9 mouse cellular contexts compared by ENCODE assay signal in genomic region chr9:55535907-55536306, GRCm38 (mm10). TPM values are rescaled to one million over a fixed set of nuclear protein-coding genes. Genes with fewer than 3 reads are reported as not detected.
DNase-seq lines count a peak whose midpoint lies in the region; ATAC-seq lines count a peak whose summit lies in the region.
"Had no signal": no experiment of that assay in that cellular context is flagged by ENCODE, and none has a peak within 500 bp of the region (broad histone marks: within the 10 kb centered on the region; RNA-seq: fewer than 3 reads in every experiment).

No protein-coding gene starts in this region.

- no peak overlapping the region for H3K27ac ChIP-seq in liver, embryonic 12.5 days
- no peak overlapping the region for H3K27ac ChIP-seq in embryonic facial prominence, embryonic 14.5 days (replicated peaks; ENCODE audit: low read depth, low read length)
- H3K27ac ChIP-seq in limb, embryonic 10.5 days, result no peak overlapping the region
- H3K27ac ChIP-seq: midbrain, embryonic 12.5 days had no signal

- WGBS in liver, embryonic 12.5 days (ENCODE audit: insufficient replicate concordance), result 16% methylated on average over 3 of the region's 3 CpGs
- 17% methylated on average over 3 of the region's 3 CpGs for WGBS in embryonic facial prominence, embryonic 14.5 days
- 17% methylated on average over 3 of the region's 3 CpGs for WGBS in limb, embryonic 10.5 days

- no peak overlapping the region for H3K4me2 ChIP-seq in liver, embryonic 12.5 days
- H3K4me2 ChIP-seq in embryonic facial prominence, embryonic 14.5 days (ENCODE audit: low read depth, low read length), result no peak overlapping the region
- H3K4me2 ChIP-seq: midbrain, embryonic 12.5 days had no signal

- no peak for ATAC-seq in cerebellum, adult (ENCODE audit: insufficient number of reproducible peaks, low FRiP score, low TSS enrichment)
- ATAC-seq in liver, embryonic 12.5 days, result no peak
- ATAC-seq in embryonic facial prominence, embryonic 14.5 days (ENCODE audit: low read depth), result no peak

- no peak overlapping the region for H3K4me3 ChIP-seq in liver, embryonic 12.5 days
- no peak overlapping the region for H3K4me3 ChIP-seq in embryonic facial prominence, embryonic 14.5 days (ENCODE audit: low read depth, low read length)
- H3K4me3 ChIP-seq in limb, embryonic 10.5 days, result no peak overlapping the region
- H3K4me3 ChIP-seq: midbrain, embryonic 12.5 days had no signal

- H3K9me3 ChIP-seq in liver, embryonic 12.5 days (replicated peaks), result no peaks in the 10 kb centered on the region
- H3K9me3 ChIP-seq in embryonic facial prominence, embryonic 14.5 days (ENCODE audit: control insufficient read depth, low read length), result no peaks in the 10 kb centered on the region
- no peaks in the 10 kb centered on the region for H3K9me3 ChIP-seq in limb, embryonic 10.5 days (replicated peaks)
- H3K9me3 ChIP-seq: midbrain, embryonic 12.5 days had no signal

- peak; percentile 21 for DNase-seq in cerebellum, adult 11-12 months
- peak; percentile 50 for DNase-seq in liver
- DNase-seq in adrenal gland, adult 2 months, result peak; percentile 37
- peak; percentile 69 for DNase-seq in embryonic facial prominence, embryonic 14.5 days (ENCODE audit: low spot score)
- DNase-seq in limb, embryonic 10.5 days (ENCODE audit: low spot score), result peak; percentile 76
- DNase-seq in retina, postnatal 1 day, result peak; percentile 76

- no peaks in the 10 kb centered on the region for H3K36me3 ChIP-seq in liver, embryonic 12.5 days
- H3K36me3 ChIP-seq in embryonic facial prominence, embryonic 14.5 days (ENCODE audit: control insufficient read depth, insufficient read depth, low read length), result no peaks in the 10 kb centered on the region
- H3K36me3 ChIP-seq in limb, embryonic 10.5 days, result no peaks in the 10 kb centered on the region
- H3K36me3 ChIP-seq: midbrain, embryonic 12.5 days had no signal

- peaks cover 5% of the 10 kb centered on the region; the same call in 1 of the 2 replicates for H3K4me1 ChIP-seq in liver, embryonic 12.5 days
- H3K4me1 ChIP-seq in embryonic facial prominence, embryonic 14.5 days (ENCODE audit: control insufficient read depth, insufficient read depth, low read length), result no peaks in the 10 kb centered on the region
- peaks cover 28% of the 10 kb centered on the region for H3K4me1 ChIP-seq in limb, embryonic 10.5 days

- no peak overlapping the region for H3K9ac ChIP-seq in liver, embryonic 12.5 days
- H3K9ac ChIP-seq in embryonic facial prominence, embryonic 14.5 days (ENCODE audit: low read depth, low read length), result no peak overlapping the region
- H3K9ac ChIP-seq: midbrain, embryonic 12.5 days had no signal

- H3K27me3 ChIP-seq in liver, embryonic 12.5 days (replicated peaks), result peaks cover 76% of the 10 kb centered on the region
- peaks cover 38% of the 10 kb centered on the region for H3K27me3 ChIP-seq in embryonic facial prominence, embryonic 14.5 days (replicated peaks; ENCODE audit: control insufficient read depth, insufficient read depth, low read length)
- peaks cover 48% of the 10 kb centered on the region for H3K27me3 ChIP-seq in limb, embryonic 10.5 days (ENCODE audit: low read depth, poor library complexity, severe bottlenecking)

RNA-seq across cellular contexts. Expression of gene Isl2, which starts 2.6 kb away (rescaled TPM):
- polyA plus RNA-seq in liver, embryonic 12.5 days (2016; fragmentation: Nextera tagmentation; extraction: Ambion mirVana), result 0.50 and 1.3 TPM in 2 replicates
- total RNA-seq in adrenal gland, adult 2 months (2021), result not detected
- polyA plus RNA-seq in adrenal gland, adult 2 months (2012; rRNA removed), result not detected in 2 replicates
- polyA plus RNA-seq in embryonic facial prominence, embryonic 14.5 days (2014; fragmentation: Nextera tagmentation; extraction: Ambion mirVana), result 7.3 and 7.9 TPM in 2 replicates
- 2.5 and 3.4 TPM in 2 replicates for polyA plus RNA-seq in limb, embryonic 10.5 days (2016; fragmentation: Nextera tagmentation; extraction: Ambion mirVana)

RNA-seq across cellular contexts. Expression of gene Etfa, which starts 23.9 kb away (rescaled TPM):
- polyA plus RNA-seq in liver, embryonic 12.5 days (2016; fragmentation: Nextera tagmentation; extraction: Ambion mirVana), result 164 and 175 TPM in 2 replicates
- total RNA-seq in adrenal gland, adult 2 months (2021), result 100 to 1,000 TPM; 394 to 566 TPM
- polyA plus RNA-seq in adrenal gland, adult 2 months (2012; rRNA removed), result 82.0 and 95.3 TPM in 2 replicates
- polyA plus RNA-seq in embryonic facial prominence, embryonic 14.5 days (2014; fragmentation: Nextera tagmentation; extraction: Ambion mirVana), result 182 and 191 TPM in 2 replicates
- 147 and 170 TPM in 2 replicates for polyA plus RNA-seq in limb, embryonic 10.5 days (2016; fragmentation: Nextera tagmentation; extraction: Ambion mirVana)

Comparison
In these comparisons a context has a peak if more than half of its experiments do, and no peak if none do; other contexts are left out.
1. DNase-seq: peak in every context shown above with its lines; median percentile 76 in limb, embryonic 10.5 days; 76 in retina, postnatal 1 day; 69 in embryonic facial prominence, embryonic 14.5 days; 50 in liver; 37 in adrenal gland, adult 2 months; 21 in cerebellum, adult 11-12 months.